Mouse (Mus musculus): ENCODE results near the gene Igfbp4. TPM values are rescaled to one million over a fixed set of nuclear protein-coding genes. Genes with fewer than 3 reads are reported as not detected.

The Igfbp4 gene
- polyA plus RNA-seq, 1 experiment, result 419 TPM

- Histone ChIP-seq H3K4me3 (ENCODE audit: insufficient read depth, low read length) (peak overlapping the region; percentile 56), H3K27ac (ENCODE audit: insufficient read depth, low read length) (no peak overlapping the region), H3K4me1 (ENCODE audit: control insufficient read depth, insufficient read depth, low read length) (peaks cover 7% of the 10 kb centered on the region)
- TF ChIP-seq CTCF (IDR thresholded peaks at IDR 0.05; ENCODE audit: borderline replicate concordance, insufficient read depth, low read length), result no peak
- TF ChIP-seq POLR2A (IDR thresholded peaks at IDR 0.05; ENCODE audit: low read depth, low read length), result no peak
These were observed 18.6 kb upstream of the Igfbp4 start for GRCm38 (mm10) chr11:99022384-99022933.

GRCm38 (mm10) chr11:99023094-99023493, 17.9 kb upstream of the Igfbp4 start:
- no peak overlapping the region for H3K27ac ChIP-seq (ENCODE audit: insufficient read depth, low read length)
- TF ChIP-seq POLR2A (IDR thresholded peaks at IDR 0.05; ENCODE audit: low read depth, low read length) (no peak), CTCF (IDR thresholded peaks at IDR 0.05; ENCODE audit: borderline replicate concordance, insufficient read depth, low read length) (no peak)

DNA sequence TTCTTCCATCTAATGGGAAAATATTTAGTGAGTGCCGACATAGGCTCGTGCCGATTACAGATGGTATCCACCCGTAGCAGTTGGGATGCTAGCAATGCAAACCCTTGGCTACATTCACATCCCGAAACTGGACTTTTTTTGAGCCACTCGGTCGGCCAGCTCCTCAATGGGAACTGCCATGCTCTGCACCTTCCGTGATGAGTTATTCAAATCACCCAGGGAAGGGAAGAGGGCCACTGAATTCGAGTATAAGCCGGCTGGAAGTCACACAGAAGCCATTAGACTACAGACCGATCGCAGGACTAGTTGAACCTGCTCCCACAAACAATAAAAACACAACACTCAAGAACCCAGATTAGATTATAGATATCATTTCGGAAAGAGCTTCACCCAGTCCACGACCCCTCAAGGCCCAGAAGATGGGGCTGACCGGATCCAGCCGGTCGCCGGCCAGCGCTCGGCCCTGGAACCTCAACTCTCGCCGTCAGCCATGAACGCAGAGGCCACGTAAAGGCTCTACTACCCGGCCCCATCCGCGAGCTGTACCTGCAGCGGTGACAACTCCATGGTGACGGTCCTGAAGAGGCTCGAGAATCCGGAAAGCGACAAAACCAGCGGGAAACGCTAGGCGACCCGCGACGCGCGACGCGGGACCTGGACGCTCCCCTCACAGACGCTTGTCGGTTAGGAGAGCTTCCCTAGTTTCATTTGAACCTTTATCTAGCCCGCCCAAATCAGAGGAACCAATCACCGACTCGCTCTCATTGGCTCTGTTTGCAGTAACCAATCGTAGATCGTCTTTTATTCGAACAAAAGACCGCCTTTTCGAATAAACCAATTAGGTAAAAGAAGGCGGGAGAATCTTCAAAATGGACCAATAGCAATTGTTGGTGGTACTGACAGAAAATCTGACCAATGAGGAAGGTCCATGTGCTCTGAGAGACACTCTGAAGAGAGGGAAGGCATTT, 17.3 kb upstream of the Igfbp4 start, which contains the start of gene Top2a:
Gene Top2a, minus strand, starts transcription at position 690 of the 968 bp plus-strand sequence.
- TF ChIP-seq CTCF (IDR thresholded peaks at IDR 0.05; ENCODE audit: borderline replicate concordance, insufficient read depth, low read length) (no peak), POLR2A (IDR thresholded peaks at IDR 0.05; ENCODE audit: low read depth, low read length) (peak; percentile 87)
- Histone ChIP-seq H3K4me3 (ENCODE audit: insufficient read depth, low read length) (peak within 1 kb of the TSS; percentile 78), H3K4me1 (ENCODE audit: control insufficient read depth, insufficient read depth, low read length) (peaks cover 7% of the 10 kb centered on the region), H3K27ac (ENCODE audit: insufficient read depth, low read length) (peak within 1 kb of the TSS; percentile 34; the same call in 1 of the 2 replicates)

More at GRCm38 (mm10) chr11:99023094-99023493, 17.9 kb upstream of the Igfbp4 start:
- Histone ChIP-seq H3K4me1 (ENCODE audit: control insufficient read depth, insufficient read depth, low read length) (peaks cover 7% of the 10 kb centered on the region), H3K4me3 (ENCODE audit: insufficient read depth, low read length) (peak overlapping the region; percentile 78)

DNA sequence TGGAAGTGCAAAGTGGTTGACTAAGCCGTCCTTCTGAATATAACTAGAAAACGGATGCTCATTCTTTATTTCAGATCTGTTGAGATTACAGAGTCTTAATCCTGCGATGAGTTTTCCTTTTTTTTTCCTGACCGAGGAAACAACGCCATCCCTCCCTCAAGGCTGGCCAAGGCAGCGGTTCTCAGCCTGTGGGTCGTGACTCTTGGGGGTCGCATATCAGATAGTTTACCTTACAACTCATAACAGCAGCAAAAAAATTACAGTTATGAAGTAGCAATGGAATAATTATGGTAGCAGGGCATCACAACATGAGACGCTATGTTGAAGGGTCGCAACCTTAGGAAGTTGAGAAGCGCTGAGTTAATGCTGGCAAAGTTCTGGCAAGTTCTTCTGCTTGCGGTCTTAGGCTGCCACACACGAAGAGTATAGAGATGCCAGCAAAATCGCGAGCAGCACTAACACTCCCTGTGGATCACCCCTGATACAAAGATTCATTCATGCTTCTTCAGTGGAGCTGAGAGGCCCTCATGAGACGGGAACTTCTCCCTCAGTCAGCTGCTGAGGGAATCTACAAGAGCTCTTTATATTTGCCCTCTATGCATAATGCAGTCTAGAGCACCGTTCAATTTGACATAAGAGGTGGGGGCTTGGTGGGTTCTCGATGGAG, 16.4 kb upstream of the Igfbp4 start:
- Histone ChIP-seq H3K4me3 (ENCODE audit: insufficient read depth, low read length) (peak overlapping the region; percentile 22), H3K27ac (ENCODE audit: insufficient read depth, low read length) (peak overlapping the region; percentile 34; the same call in 1 of the 2 replicates), H3K4me1 (ENCODE audit: control insufficient read depth, insufficient read depth, low read length) (peaks cover 7% of the 10 kb centered on the region)
- no peak for TF ChIP-seq POLR2A (IDR thresholded peaks at IDR 0.05; ENCODE audit: low read depth, low read length)
- no peak for TF ChIP-seq CTCF (IDR thresholded peaks at IDR 0.05; ENCODE audit: borderline replicate concordance, insufficient read depth, low read length)

DNA sequence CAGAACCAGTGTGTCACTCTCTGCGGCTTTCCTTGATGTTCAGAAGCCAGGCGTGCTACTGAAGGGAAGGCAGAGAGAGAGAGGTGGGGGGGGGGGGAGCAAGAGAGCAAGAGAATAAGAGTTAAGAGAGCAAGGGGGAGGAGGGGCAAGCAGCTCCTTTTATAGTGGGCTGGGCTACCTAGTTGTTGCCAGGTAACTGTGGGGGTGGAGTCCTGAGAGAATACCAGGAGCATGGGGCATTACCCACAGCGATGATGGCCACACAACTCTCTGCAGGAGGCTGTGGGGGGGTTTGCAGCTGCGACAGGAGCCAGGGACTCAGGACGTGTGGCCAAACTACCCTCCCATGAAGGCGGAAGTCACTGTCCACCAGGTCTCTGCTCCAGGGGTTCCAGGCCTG, 15.2 kb upstream of the Igfbp4 start:
- no peak overlapping the region for H3K27ac ChIP-seq (ENCODE audit: insufficient read depth, low read length)
- H3K4me3 ChIP-seq (ENCODE audit: insufficient read depth, low read length), result no peak overlapping the region
- peaks cover 7% of the 10 kb centered on the region for H3K4me1 ChIP-seq (ENCODE audit: control insufficient read depth, insufficient read depth, low read length)
- TF ChIP-seq POLR2A (IDR thresholded peaks at IDR 0.05; ENCODE audit: low read depth, low read length) (no peak), CTCF (IDR thresholded peaks at IDR 0.05; ENCODE audit: borderline replicate concordance, insufficient read depth, low read length) (no peak)

GRCm38 (mm10) chr11:99026899-99027440, 14.1 kb upstream of the Igfbp4 start:
- H3K4me1 ChIP-seq (ENCODE audit: control insufficient read depth, insufficient read depth, low read length), result peaks cover 7% of the 10 kb centered on the region
- TF ChIP-seq CTCF (IDR thresholded peaks at IDR 0.05; ENCODE audit: borderline replicate concordance, insufficient read depth, low read length), result no peak
- H3K4me3 ChIP-seq (ENCODE audit: insufficient read depth, low read length), result no peak overlapping the region
- H3K27ac ChIP-seq (ENCODE audit: insufficient read depth, low read length), result no peak overlapping the region

- no peak overlapping the region for H3K4me3 ChIP-seq (ENCODE audit: insufficient read depth, low read length)
- TF ChIP-seq CTCF (IDR thresholded peaks at IDR 0.05; ENCODE audit: borderline replicate concordance, insufficient read depth, low read length), result 0 out of 2 replicates have a peak, but pooled peaks have one; percentile 0
- no peak for TF ChIP-seq POLR2A (IDR thresholded peaks at IDR 0.05; ENCODE audit: low read depth, low read length)
- H3K4me1 ChIP-seq (ENCODE audit: control insufficient read depth, insufficient read depth, low read length), result no peaks in the 10 kb centered on the region
- no peak overlapping the region for H3K27ac ChIP-seq (ENCODE audit: insufficient read depth, low read length)
These were observed 5.7 kb upstream of the Igfbp4 start for GRCm38 (mm10) chr11:99035350-99035749.

DNA sequence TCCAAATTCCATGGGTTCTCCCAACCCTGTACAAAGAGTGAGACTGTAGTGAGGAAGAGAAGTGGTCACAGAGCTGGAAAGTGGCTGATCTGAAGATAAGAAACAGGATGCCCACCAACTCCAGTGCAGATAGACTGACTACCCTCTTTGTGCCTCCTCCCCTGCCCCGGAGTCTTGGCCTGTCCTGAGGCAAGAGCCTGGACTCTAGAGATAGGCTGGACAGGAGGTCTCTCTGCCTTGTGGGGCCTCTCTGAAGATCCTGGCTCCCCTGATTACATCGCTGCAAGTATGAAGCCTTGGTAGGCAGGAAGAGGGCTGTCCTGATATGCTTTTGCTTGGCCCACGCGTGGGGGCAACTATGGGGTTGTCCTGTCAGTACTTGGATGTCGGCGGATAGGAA, 4.8 kb upstream of the Igfbp4 start:
- no peak overlapping the region for H3K4me3 ChIP-seq (ENCODE audit: insufficient read depth, low read length)
- H3K4me1 ChIP-seq (ENCODE audit: control insufficient read depth, insufficient read depth, low read length), result no peaks in the 10 kb centered on the region
- no peak overlapping the region for H3K27ac ChIP-seq (ENCODE audit: insufficient read depth, low read length)
- TF ChIP-seq POLR2A (IDR thresholded peaks at IDR 0.05; ENCODE audit: low read depth, low read length) (no peak), CTCF (IDR thresholded peaks at IDR 0.05; ENCODE audit: borderline replicate concordance, insufficient read depth, low read length) (no peak)

DNA sequence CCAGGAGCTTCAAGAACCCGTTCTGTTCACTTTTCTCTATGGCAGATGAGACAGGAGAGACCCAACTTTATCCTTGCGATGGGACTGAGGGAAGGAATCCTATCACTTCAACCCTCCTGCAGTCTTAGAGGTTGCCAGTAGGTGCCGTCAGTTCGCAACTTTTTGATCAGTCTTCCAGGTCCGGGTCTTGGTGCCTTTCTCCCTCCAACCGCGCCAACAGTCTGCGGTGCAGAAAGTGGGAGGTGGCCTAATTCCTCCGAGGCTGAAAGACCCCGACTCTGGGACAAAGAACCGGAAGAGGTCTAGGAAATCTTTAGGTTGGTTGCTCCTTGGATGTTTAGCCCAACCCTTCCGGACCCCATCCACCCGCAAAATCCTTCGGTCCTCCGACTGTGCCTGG, 1.3 kb upstream of the Igfbp4 start:
- Histone ChIP-seq H3K4me3 (ENCODE audit: insufficient read depth, low read length) (peak overlapping the region; percentile 5; the same call in 1 of the 2 replicates), H3K4me1 (ENCODE audit: control insufficient read depth, insufficient read depth, low read length) (no peaks in the 10 kb centered on the region), H3K27ac (ENCODE audit: insufficient read depth, low read length) (no peak overlapping the region)
- TF ChIP-seq CTCF (IDR thresholded peaks at IDR 0.05; ENCODE audit: borderline replicate concordance, insufficient read depth, low read length) (peak; percentile 62), POLR2A (IDR thresholded peaks at IDR 0.05; ENCODE audit: low read depth, low read length) (no peak)
